Mouse (Mus musculus) CH12.LX (cell line): ENCODE results near the gene Cdkn2aip. TPM values are rescaled to one million over a fixed set of nuclear protein-coding genes. Genes with fewer than 3 reads are reported as not detected.

ENCODE experiments used
- DNase-seq: peaks from one replicate; pipeline ENCODE4 v3.0.0-alpha.2; 2013; ENCODE audit errors: extremely low read depth
- H3K27ac ChIP-seq: 2 replicates; pipeline ENCODE4 v1.5.1; 2012; ENCODE audit warnings: low read depth, mild to moderate bottlenecking, control low read depth, moderate library complexity; ENCODE audit not compliant: insufficient read depth
- H3K27me3 ChIP-seq: replicated peaks from 2 replicates; pipeline ENCODE3; 2012; ENCODE audit warnings: inconsistent platforms
- H3K36me3 ChIP-seq, 2 experiments: replicated peaks in 1 of 2; 2 replicates each; pipeline versions ENCODE3 to v1.6.1; 2012; ENCODE audit warnings: inconsistent platforms in 1 of 2, low read length in 1 of 2, mild to moderate bottlenecking in 1 of 2, mixed read lengths in 1 of 2, moderate library complexity in 1 of 2; ENCODE audit not compliant: control insufficient read depth in 1 of 2, insufficient read depth in 1 of 2
- H3K4me1 ChIP-seq, 2 experiments: 2 replicates each; pipeline ENCODE4 v1.6.1; 2012; ENCODE audit warnings: inconsistent platforms in 1 of 2, moderate library complexity in 1 of 2; ENCODE audit not compliant: insufficient read depth in 2 of 2, control insufficient read depth in 1 of 2
- H3K4me2 ChIP-seq: 2 replicates; pipeline ENCODE4 v1.6.1; 2012; ENCODE audit warnings: low read depth, mild to moderate bottlenecking, control low read depth; ENCODE audit not compliant: poor library complexity, insufficient read depth, severe bottlenecking
- H3K4me3 ChIP-seq, 3 experiments: fragments of 150-350 bp in 1 of 3; sonication (generic) in 1 of 3; replicated peaks in 1 of 3; 2 replicates each; pipeline versions ENCODE3 to v1.5.1; 2011 to 2012; ENCODE audit warnings: low read depth in 2 of 3, low read length in 2 of 3, mild to moderate bottlenecking in 2 of 3, moderate library complexity in 2 of 3, control low read depth in 1 of 3, improper control_type of control experiment in 1 of 3, inconsistent platforms in 1 of 3, mixed read lengths in 1 of 3; ENCODE audit not compliant: poor library complexity in 1 of 3
- H3K79me2 ChIP-seq: replicated peaks from 2 replicates; pipeline ENCODE4 v1.6.1; 2012; ENCODE audit warnings: mild to moderate bottlenecking, moderate library complexity; ENCODE audit not compliant: control insufficient read depth, poor library complexity, insufficient read depth, severe bottlenecking; ENCODE audit errors: extremely low read depth
- H3K9ac ChIP-seq: 2 replicates; pipeline ENCODE4 v1.6.1; 2012; ENCODE audit warnings: low read depth, mild to moderate bottlenecking, control low read depth, moderate library complexity; ENCODE audit not compliant: insufficient read depth
- H3K9me3 ChIP-seq: replicated peaks from 2 replicates; pipeline ENCODE3; 2012; ENCODE audit warnings: low read length, inconsistent platforms, mixed read lengths
- BHLHE40 ChIP-seq: IDR thresholded peaks from 2 replicates; pipeline ENCODE4 v1.6.1; 2011; ENCODE audit warnings: mild to moderate bottlenecking, low read depth, low read length, improper control_type of control experiment
- CHD1 ChIP-seq: IDR thresholded peaks from 2 replicates; pipeline ENCODE4 v1.6.1; 2012; ENCODE audit warnings: low read depth, low read length, improper control_type of control experiment, inconsistent platforms
- CHD2 ChIP-seq: IDR thresholded peaks from 2 replicates; pipeline ENCODE4 v1.6.1; 2011; ENCODE audit warnings: low read length, improper control_type of control experiment
- CTCF ChIP-seq, 2 experiments: IDR thresholded peaks in 1 of 2; conservative IDR thresholded peaks in 1 of 2; 2 replicates each; pipeline ENCODE4 v1.5.1; 2011 to 2012; ENCODE audit warnings: low read depth in 2 of 2, low read length in 2 of 2, improper control_type of control experiment in 1 of 2, inconsistent platforms in 1 of 2, mild to moderate bottlenecking in 1 of 2, moderate library complexity in 1 of 2
- E2F4 ChIP-seq: IDR thresholded peaks from 2 replicates; pipeline ENCODE4 v1.6.1; 2011; ENCODE audit warnings: low read depth, low read length, improper control_type of control experiment; ENCODE audit not compliant: insufficient replicate concordance
- ELF1 ChIP-seq: IDR thresholded peaks from 2 replicates; pipeline ENCODE4 v1.6.1; 2014; ENCODE audit warnings: low read depth, mild to moderate bottlenecking, inconsistent platforms, low read length, improper control_type of control experiment
- EP300 ChIP-seq: IDR thresholded peaks from 2 replicates; pipeline ENCODE4 v1.6.1; 2011; ENCODE audit warnings: low read length, improper control_type of control experiment
- ETS1 ChIP-seq: conservative IDR thresholded peaks from 2 replicates; pipeline ENCODE4 v1.6.1; 2012; ENCODE audit warnings: low read depth, mild to moderate bottlenecking, inconsistent platforms, low read length, improper control_type of control experiment, moderate library complexity
- GABPA ChIP-seq: IDR thresholded peaks from 2 replicates; pipeline ENCODE4 v1.6.1; 2012; ENCODE audit warnings: low read depth, low read length, improper control_type of control experiment, inconsistent platforms; ENCODE audit not compliant: insufficient replicate concordance
- HCFC1 ChIP-seq: IDR thresholded peaks from 2 replicates; pipeline ENCODE4 v1.6.1; 2012; ENCODE audit warnings: low read depth, mild to moderate bottlenecking, inconsistent platforms, low read length, improper control_type of control experiment
- IRF4 ChIP-seq: IDR thresholded peaks from 2 replicates; pipeline ENCODE4 v1.6.1; 2014; ENCODE audit warnings: low read depth, mild to moderate bottlenecking, inconsistent platforms, low read length, improper control_type of control experiment
- JUN ChIP-seq: IDR thresholded peaks from 2 replicates; pipeline ENCODE4 v1.6.1; 2011; ENCODE audit warnings: low read depth, mild to moderate bottlenecking, low read length, improper control_type of control experiment, moderate library complexity; ENCODE audit not compliant: insufficient read depth
- JUND ChIP-seq: conservative IDR thresholded peaks from 2 replicates; pipeline ENCODE4 v1.6.1; 2011; ENCODE audit warnings: low read depth, low read length, improper control_type of control experiment
- KAT2A ChIP-seq: IDR thresholded peaks from 2 replicates; pipeline ENCODE4 v1.6.1; 2012; ENCODE audit warnings: low read length, improper control_type of control experiment, inconsistent platforms; ENCODE audit not compliant: insufficient replicate concordance
- MAFK ChIP-seq: IDR thresholded peaks from 2 replicates; pipeline ENCODE4 v1.6.1; 2011; ENCODE audit warnings: low read length, improper control_type of control experiment; ENCODE audit not compliant: insufficient replicate concordance
- MAX ChIP-seq: IDR thresholded peaks from 2 replicates; pipeline ENCODE4 v1.6.1; 2011; ENCODE audit warnings: low read length, improper control_type of control experiment
- MAZ ChIP-seq: IDR thresholded peaks from 2 replicates; pipeline ENCODE4 v1.6.1; 2012; ENCODE audit warnings: low read depth, mild to moderate bottlenecking, inconsistent platforms, low read length, improper control_type of control experiment, moderate library complexity
- MEF2A ChIP-seq: IDR thresholded peaks from 2 replicates; pipeline ENCODE4 v1.6.1; 2014; ENCODE audit warnings: low read depth, mild to moderate bottlenecking, inconsistent platforms, low read length, improper control_type of control experiment, borderline replicate concordance
- MXI1 ChIP-seq: IDR thresholded peaks from 2 replicates; pipeline ENCODE4 v1.6.1; 2011; ENCODE audit warnings: mild to moderate bottlenecking, low read depth, low read length, improper control_type of control experiment
- MYC ChIP-seq: IDR thresholded peaks from 2 replicates; pipeline ENCODE4 v1.6.1; 2011; ENCODE audit warnings: low read depth, mild to moderate bottlenecking, improper control_type of control experiment, low read length
- NELFE ChIP-seq: IDR thresholded peaks from 2 replicates; pipeline ENCODE4 v1.6.1; 2011; ENCODE audit warnings: low read depth, low read length, improper control_type of control experiment
- NRF1 ChIP-seq: IDR thresholded peaks from 2 replicates; pipeline ENCODE4 v1.6.1; 2014; ENCODE audit warnings: low read depth, mild to moderate bottlenecking, inconsistent platforms, low read length, improper control_type of control experiment, moderate library complexity
- PAX5 ChIP-seq: IDR thresholded peaks from 2 replicates; pipeline ENCODE4 v1.6.1; 2012; ENCODE audit warnings: low read length, inconsistent platforms, mixed read lengths
- POLR2A ChIP-seq: IDR thresholded peaks from 2 replicates; pipeline ENCODE4 v1.6.1; 2011; ENCODE audit warnings: low read depth, mild to moderate bottlenecking, improper control_type of control experiment, low read length
- POLR2AphosphoS2 ChIP-seq: IDR thresholded peaks from 2 replicates; pipeline ENCODE4 v1.6.1; 2011; ENCODE audit warnings: low read depth, low read length, improper control_type of control experiment
- RCOR1 ChIP-seq: conservative IDR thresholded peaks from 2 replicates; pipeline ENCODE4 v1.6.1; 2012; ENCODE audit warnings: low read depth, mild to moderate bottlenecking, inconsistent platforms, low read length, improper control_type of control experiment
- SIN3A ChIP-seq: IDR thresholded peaks from 2 replicates; pipeline ENCODE4 v1.6.1; 2012; ENCODE audit warnings: low read length, improper control_type of control experiment, inconsistent platforms
- SMC3 ChIP-seq: IDR thresholded peaks from 2 replicates; pipeline ENCODE4 v1.6.1; 2011; ENCODE audit warnings: low read depth, low read length, improper control_type of control experiment
- TBP ChIP-seq: conservative IDR thresholded peaks from 2 replicates; pipeline ENCODE4 v1.6.1; 2011; ENCODE audit warnings: low read depth, low read length, improper control_type of control experiment
- TCF12 ChIP-seq: IDR thresholded peaks from 2 replicates; pipeline ENCODE4 v1.6.1; 2014; ENCODE audit warnings: low read depth, mild to moderate bottlenecking, inconsistent platforms, low read length, improper control_type of control experiment
- UBTF ChIP-seq: IDR thresholded peaks from 2 replicates; pipeline ENCODE4 v1.6.1; 2012; ENCODE audit warnings: low read depth, mild to moderate bottlenecking, inconsistent platforms, low read length, improper control_type of control experiment, moderate library complexity
- USF1 ChIP-seq: IDR thresholded peaks from 2 replicates; pipeline ENCODE4 v1.6.1; 2014; ENCODE audit warnings: low read depth, mild to moderate bottlenecking, inconsistent platforms, low read length, improper control_type of control experiment
- USF2 ChIP-seq: conservative IDR thresholded peaks from 2 replicates; pipeline ENCODE4 v1.6.1; 2011; ENCODE audit warnings: low read depth, low read length, improper control_type of control experiment
- ZC3H11A ChIP-seq: IDR thresholded peaks from 2 replicates; pipeline ENCODE4 v1.6.1; 2012; ENCODE audit warnings: low read depth, mild to moderate bottlenecking, inconsistent platforms, low read length, improper control_type of control experiment
- ZKSCAN1 ChIP-seq: IDR thresholded peaks from 2 replicates; pipeline ENCODE4 v1.6.1; 2012; ENCODE audit warnings: low read depth, inconsistent platforms, low read length, improper control_type of control experiment, borderline replicate concordance
- ZMIZ1 ChIP-seq: IDR thresholded peaks from 2 replicates; pipeline ENCODE4 v1.6.1; 2012; ENCODE audit warnings: low read depth, mild to moderate bottlenecking, inconsistent platforms, low read length, improper control_type of control experiment
- ZNF384 ChIP-seq: IDR thresholded peaks from 2 replicates; pipeline ENCODE4 v1.6.1; 2012; ENCODE audit warnings: low read depth, low read length, improper control_type of control experiment, inconsistent platforms
- dilution Hi-C: fragments of 300-500 bp; cut with MboI; formaldehyde crosslinking; loops from 2 replicates; pipeline ENCODE4 v1.14.3; 2020; ENCODE audit warnings: low sequenced_read_pairs; ENCODE audit not compliant: extremely low pct_unique_long_range_greater_than_20kb, extremely low pct_ligation_motif_present
- in situ Hi-C: fragments of 300-500 bp; cut with MboI; formaldehyde crosslinking; loops from 3 replicates; pipeline ENCODE4 v1.14.3; 2019; ENCODE audit warnings: low sequenced_read_pairs, low pct_ligation_motif_present, low pct_unique_long_range_greater_than_20kb, mixed read lengths
- polyA plus RNA-seq: library from polyadenylated mRNA; unstranded; fragments of >175 nt; gene quantifications from 2 replicates; pipeline ENCODE4 v1.2.1, GENCODE M21; 2012; ENCODE audit warnings: low read depth; ENCODE audit not compliant: insufficient read length
- total RNA-seq, 2 experiments: library from RNA; depleted of rRNA; stranded (reverse); fragments of 300-350 nt in 1 of 2; fragments of >200 nt in 1 of 2; gene quantifications; 2 replicates each; pipeline ENCODE4 v1.2.3; 2012 to 2014

Cdkn2aip gene
- total RNA-seq (2012; rRNA removed): 6.7 and 8.7 TPM in 2 replicates
- 14.7 and 15.5 TPM in 2 replicates for total RNA-seq (2014; rRNA removed)
- polyA plus RNA-seq: 6.9 and 7.1 TPM in 2 replicates

- H3K27ac ChIP-seq: peak within 1 kb of the TSS; percentile 70
- peaks cover 0 to 24% of the 10 kb centered on the region in 2 experiments; a peak in 2 of 4 replicates for H3K4me1 ChIP-seq
- peak within 1 kb of the TSS; percentile 78 for H3K9ac ChIP-seq
- in situ Hi-C loops (loop anchor here (5.0 kb wide), 1 partner anchor 37 kb away; the partner anchor contains the start of gene Ing2), dilution Hi-C loops (no loop called here)
- H3K4me3 ChIP-seq: peak within 1 kb of the TSS; percentile 85 to 94 (median 88)
- DNase-seq: peak; percentile 89
- no peaks in the 10 kb centered on the region for H3K27me3 ChIP-seq
- H3K79me2 ChIP-seq: peaks cover 10% of the 10 kb centered on the region
- H3K9me3 ChIP-seq: no peaks in the 10 kb centered on the region
- peaks cover 12 to 17% of the 10 kb centered on the region in 2 experiments for H3K36me3 ChIP-seq
- H3K4me2 ChIP-seq: peak within 1 kb of the TSS; percentile 92
- TF ChIP-seq CTCF (conservative IDR thresholded peaks at IDR 0.05 in 1 of 2, IDR thresholded peaks at IDR 0.05 in 1 of 2; ENCODE audit: low read depth in 2 of 2, low read length in 2 of 2) (no peak), TCF12 (peak; percentile 46), USF1 (no peak), ZC3H11A (no peak), MYC (peak; percentile 46; the same call in 1 of the 2 replicates), NELFE (peak; percentile 75), SMC3 (no peak), IRF4 (no peak; the same call in 1 of the 2 replicates), POLR2A (peak; percentile 61), ELF1 (peak; percentile 83), ETS1 (no peak; the same call in 1 of the 2 replicates), BHLHE40 (peak; percentile 76), MXI1 (peak; percentile 70), E2F4 (no peak), MEF2A (0 out of 2 replicates have a peak, but pooled peaks have one; percentile 40), HCFC1 (peak; percentile 69), CHD2 (no peak), NRF1 (peak; percentile 84), ZNF384 (no peak), CHD1 (no peak), MAX (peak; percentile 68), KAT2A (no peak), PAX5 (no peak), TBP (peak; percentile 93), MAZ (peak; percentile 73; the same call in 1 of the 2 replicates), POLR2AphosphoS2 (no peak), ZMIZ1 (peak; percentile 58), USF2 (no peak), ZKSCAN1 (no peak), GABPA (no peak), JUN (no peak), MAFK (no peak), EP300 (no peak), JUND (no peak), RCOR1 (no peak), SIN3A (peak; percentile 85), UBTF (0 out of 2 replicates have a peak, but pooled peaks have one; percentile 83)
These were observed at the start of gene Cdkn2aip for GRCm38 (mm10) chr8:47713761-47714745. TSS of gene Cdkn2aip (minus strand) at chr8:47713932.
